Mouse (Mus musculus): Measurements from ENCODE around the gene Trex2. TPM values are rescaled to one million over a fixed set of nuclear protein-coding genes. Genes with fewer than 3 reads are reported as not detected.
A peak's percentile ranks its signal among the peaks of the same experiment; 100 is the strongest.
"Not testable (repeated sequence)": the region's sequence is repeated elsewhere in the genome, so short reads cannot be mapped to it uniquely, and the experiment has no call there.

The Trex2 gene
- total RNA-seq, 2 experiments from 2014 or later, result not detected

DNA sequence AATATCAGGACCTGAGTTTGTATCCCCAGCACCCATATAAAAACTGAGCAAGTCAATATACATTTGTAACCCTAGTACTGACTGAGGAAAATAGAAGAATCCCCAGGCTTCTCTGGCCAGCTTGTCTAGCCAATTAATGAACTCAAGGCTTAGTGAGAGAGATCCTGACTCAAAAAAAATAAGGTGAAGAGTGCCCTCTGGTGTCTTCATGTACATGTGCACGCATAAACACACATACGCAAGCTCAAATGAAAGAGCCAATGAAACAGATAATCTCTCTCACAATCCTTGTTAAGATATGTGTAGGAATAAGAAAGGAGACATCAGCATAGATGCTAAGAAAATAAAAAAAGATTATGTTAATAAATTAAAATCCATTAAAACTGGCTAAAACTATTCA, 5.1 kb downstream of the Trex2 start:
- peak in 1 of 2 experiments; percentile 1 for DNase-seq

GRCm38 (mm10) chrX:73412767-73413166, 22.4 kb downstream of the Trex2 start:
- DNase-seq, result no peak

- DNase-seq, result no peak
These were observed 24.1 kb downstream of the Trex2 start, which contains the start of gene Zfp92 for GRCm38 (mm10) chrX:73410880-73411517. Gene Zfp92 (plus strand): TSS chrX:73411096.

DNA sequence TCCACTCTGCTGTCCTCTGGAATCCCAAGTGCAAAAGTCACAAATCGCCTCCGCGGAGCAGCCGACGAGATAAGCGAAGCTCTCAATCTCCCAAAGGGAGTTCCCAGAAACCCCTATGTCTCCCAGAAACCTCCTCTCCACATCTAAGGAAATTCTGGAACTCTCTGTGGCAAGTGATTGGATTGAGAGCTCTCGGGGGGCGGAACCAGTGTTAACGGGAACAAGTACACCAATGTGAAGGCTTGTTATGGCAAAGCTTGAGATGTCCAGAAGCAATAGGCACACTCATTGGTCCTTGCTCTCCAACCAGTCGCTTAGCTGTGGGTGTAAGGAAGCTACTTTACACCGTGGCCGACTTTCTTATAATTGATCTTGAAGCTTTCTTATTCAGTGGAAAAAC, 33.5 kb downstream of the Trex2 start:
- no peak for DNase-seq

GRCm38 (mm10) chrX:73400951-73401350, 34.2 kb downstream of the Trex2 start:
- no peak for DNase-seq

DNA sequence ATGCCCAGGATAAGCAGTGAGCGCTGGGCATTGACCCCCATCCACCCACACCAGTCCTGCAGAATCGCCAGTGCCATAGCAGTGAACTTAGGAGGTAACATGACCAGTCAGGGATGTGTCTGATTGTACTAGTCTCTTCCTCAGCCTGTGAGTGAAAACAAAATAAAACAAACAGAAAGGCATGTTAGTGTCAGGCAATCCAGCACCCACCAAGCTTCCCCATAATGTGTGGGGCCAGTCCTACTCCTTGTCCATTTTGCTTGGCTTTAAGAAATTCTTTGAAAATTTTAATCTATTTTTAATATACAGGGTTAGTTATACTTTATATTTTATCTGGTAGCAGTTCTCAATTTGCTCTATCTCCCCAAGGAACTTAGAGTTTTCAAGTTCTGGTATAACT, 36.5 kb downstream of the Trex2 start, which contains the start of gene Gm18336:
Gene Gm18336 (minus strand): TSS at position 101 of the 400 bp plus-strand sequence.
- DNase-seq, result not testable (repeated sequence)

DNA sequence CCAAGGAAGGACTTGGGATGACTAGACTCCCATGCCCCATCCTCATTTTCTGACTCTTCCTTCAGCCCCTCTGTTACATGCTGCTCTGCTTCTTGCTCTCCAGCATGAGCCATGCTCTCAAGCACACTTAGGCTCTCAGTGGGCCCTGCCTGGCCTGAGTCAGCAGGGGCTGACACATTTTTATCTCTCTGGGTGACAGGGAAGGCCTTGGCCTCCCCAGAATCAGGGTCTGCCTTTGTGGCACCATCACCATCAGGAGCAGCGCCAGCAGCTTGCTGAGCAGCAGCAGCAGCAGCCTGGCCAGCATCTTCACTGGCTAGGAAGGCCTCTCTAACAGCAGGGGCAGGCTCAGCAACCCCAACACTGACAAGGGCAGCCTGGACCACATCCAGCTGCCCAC, 38.7 kb downstream of the Trex2 start:
- DNase-seq, result no peak

- peak in 1 of 2 experiments; percentile 6 for DNase-seq
These were observed 43.7 kb downstream of the Trex2 start for GRCm38 (mm10) chrX:73391481-73391880.

DNA sequence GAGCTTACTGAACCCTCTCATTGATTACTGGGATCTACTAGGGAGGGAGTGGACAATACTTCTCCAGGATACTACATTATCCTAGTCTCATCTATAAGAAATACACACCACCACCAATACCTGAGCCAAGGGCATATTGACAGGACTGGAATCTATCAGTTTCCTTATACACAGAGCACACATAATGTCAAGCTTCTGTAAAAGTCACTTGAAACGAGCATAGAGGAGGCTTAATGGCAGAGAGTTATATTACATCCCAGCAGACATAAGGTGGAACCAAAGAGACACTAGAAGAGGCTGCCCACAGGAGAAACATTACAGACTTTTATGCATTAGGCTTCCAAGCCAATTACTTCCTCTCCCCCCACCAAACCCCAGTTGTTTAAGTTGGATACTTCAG, 50.2 kb downstream of the Trex2 start:
- no peak for DNase-seq

DNA sequence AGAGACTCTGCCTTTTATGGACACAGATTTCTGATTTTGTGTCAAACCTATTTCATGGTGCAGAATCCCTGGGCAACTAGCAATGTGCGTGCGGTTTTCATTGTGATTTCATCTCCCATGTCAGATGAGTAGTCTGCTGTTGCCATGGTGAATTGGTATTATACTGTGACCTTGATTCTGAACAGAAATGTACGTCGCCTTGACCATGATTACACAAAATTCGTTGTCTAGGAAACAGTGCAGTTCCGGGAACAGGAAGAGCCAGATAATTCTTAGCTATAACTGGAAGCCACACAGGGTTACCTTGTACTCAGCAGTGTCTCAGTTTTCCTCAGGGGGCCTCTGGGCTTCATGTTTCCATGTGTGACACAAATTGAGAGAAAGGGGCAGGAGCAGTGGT, 50.7 kb downstream of the Trex2 start:
- DNase-seq, result no peak

Other genes starting within 250 kb of the Trex2 start
- gene Xlr3b, start 243.1 kb downstream of the Trex2 start, total RNA-seq (2021), result 1 to 10 TPM in 1 of 2 experiments, under 1 TPM in 1; 0.75 to 1.2 TPM
- gene Xlr4b, start 221.0 kb downstream of the Trex2 start, total RNA-seq (2021), result 1 to 10 TPM in 1 of 2 experiments, under 1 TPM in 1; 0.67 to 1.1 TPM
- gene F8a, start 207.1 kb downstream of the Trex2 start, total RNA-seq (2021), result 1 to 10 TPM; 6.6 to 7.2 TPM
- not detected for gene Xlr4c, start 192.2 kb downstream of the Trex2 start, total RNA-seq (2021)
- not detected for gene Xlr3c, start 170.0 kb downstream of the Trex2 start, total RNA-seq (2021)
- not detected for gene Xlr5a, start 142.4 kb downstream of the Trex2 start, total RNA-seq (2021)
- not detected for gene Xlr5c, start 142.4 kb downstream of the Trex2 start, total RNA-seq (2021)
- not detected for gene Gm45015, start 98.5 kb downstream of the Trex2 start, total RNA-seq (2021)
- gene Zfp275, start 92.7 kb downstream of the Trex2 start, total RNA-seq (2021), result 1 to 10 TPM; 5.6 to 6.6 TPM
- not detected for gene Gm18336, start 36.6 kb downstream of the Trex2 start, total RNA-seq (2021)
- not detected for gene Zfp92, start 24.2 kb downstream of the Trex2 start, total RNA-seq (2021)
- gene Haus7, start 23.7 kb upstream of the Trex2 start, total RNA-seq (2021), result 1 to 10 TPM; 6.2 to 9.1 TPM
- 100 to 1,000 TPM; 174 to 186 TPM for gene Bgn, start 48.3 kb upstream of the Trex2 start, total RNA-seq (2021)
- under 1 TPM; 0.17 to 0.28 TPM for gene Atp2b3, start 67.7 kb upstream of the Trex2 start, total RNA-seq (2021)
- gene Dusp9, start 204.1 kb upstream of the Trex2 start, total RNA-seq (2021), result not detected
- 10 to 100 TPM in 1 of 2 experiments, 1 to 10 TPM in 1; 6.1 to 10.6 TPM for gene Pnck, start 224.8 kb upstream of the Trex2 start, total RNA-seq (2021)
- 100 to 1,000 TPM; 156 to 169 TPM for gene Slc6a8, start 237.8 kb upstream of the Trex2 start, total RNA-seq (2021)